Mouse (Mus musculus): ENCODE results near the gene Eno1. TPM values are rescaled to one million over a fixed set of nuclear protein-coding genes. Genes with fewer than 3 reads are reported as not detected.

Eno1 gene
- polyA plus RNA-seq (2011; ENCODE audit: insufficient read depth, insufficient read length, low replicate concordance, missing spikeins): 26.0 and 96.4 TPM in 2 replicates

DNA sequence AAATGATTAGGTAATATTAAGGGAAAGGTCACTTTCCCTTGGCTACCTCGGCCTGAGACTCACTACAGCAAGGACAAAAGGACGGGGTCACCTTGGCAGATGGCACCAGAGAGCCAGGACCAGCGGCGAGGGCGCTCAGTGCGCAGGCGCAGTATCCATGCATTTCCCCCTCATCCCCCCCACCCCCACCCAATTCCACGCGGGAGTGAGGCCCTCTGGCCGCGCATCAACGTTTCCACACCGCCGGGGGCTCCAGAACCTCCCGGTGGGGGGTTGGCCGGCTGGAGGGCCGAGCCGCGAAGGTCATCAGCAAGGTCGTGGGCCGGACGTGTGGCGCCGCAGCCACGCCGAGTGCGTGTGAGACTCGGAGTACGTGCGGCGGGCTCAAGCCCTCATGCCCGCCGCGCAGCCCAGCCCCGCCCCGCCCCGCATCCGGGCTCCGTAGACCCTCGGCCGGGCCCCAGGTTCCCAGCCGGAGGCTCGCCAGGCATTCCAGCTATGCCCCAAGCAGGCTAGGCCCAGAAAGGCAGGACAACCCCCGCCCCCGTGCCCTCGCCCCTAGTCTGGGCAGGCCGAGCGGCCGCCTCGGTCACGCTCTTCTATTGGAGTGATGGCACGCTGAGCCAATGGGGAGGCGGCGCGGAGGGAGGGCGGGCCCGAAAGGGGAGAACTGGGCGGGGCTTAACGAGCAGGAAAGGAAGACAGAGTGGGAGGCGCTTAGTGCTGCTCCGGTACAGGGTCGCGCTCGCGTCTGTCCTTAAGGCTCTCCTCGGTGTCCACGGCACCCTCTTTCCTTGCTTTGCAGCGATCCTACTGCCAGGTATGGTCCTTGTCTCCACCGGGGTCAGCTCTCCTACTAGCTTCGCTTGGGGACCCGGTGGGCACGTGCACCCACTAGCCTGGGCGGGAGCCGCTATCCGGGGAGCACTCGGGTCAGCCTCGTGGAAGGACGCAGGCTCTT lies at the start of gene Eno1:
TSS of gene Eno1 (plus strand) at position 201 of the 961 bp plus-strand sequence.
- TF ChIP-seq POLR2A (IDR thresholded peaks at IDR 0.05; ENCODE audit: borderline replicate concordance, control insufficient read depth, low read depth, low read length) (peak; percentile 72; the same call in 1 of the 2 replicates), CTCF (IDR thresholded peaks at IDR 0.05; ENCODE audit: control insufficient read depth, insufficient read depth, low read length) (no peak)
- peak within 1 kb of the TSS; percentile 89 for H3K4me3 ChIP-seq (replicated peaks; ENCODE audit: control insufficient read depth, low read depth, low read length)
- peaks cover 5% of the 10 kb centered on the region; the same call in 1 of the 2 replicates for H3K4me1 ChIP-seq (ENCODE audit: control insufficient read depth, insufficient read depth, low read length)
- WGBS: under 1% methylated on average over 78 of the region's 78 CpGs
- H3K27ac ChIP-seq (ENCODE audit: control insufficient read depth, insufficient read depth, low read depth, low read length, poor library complexity): peak within 1 kb of the TSS; percentile 87

DNA sequence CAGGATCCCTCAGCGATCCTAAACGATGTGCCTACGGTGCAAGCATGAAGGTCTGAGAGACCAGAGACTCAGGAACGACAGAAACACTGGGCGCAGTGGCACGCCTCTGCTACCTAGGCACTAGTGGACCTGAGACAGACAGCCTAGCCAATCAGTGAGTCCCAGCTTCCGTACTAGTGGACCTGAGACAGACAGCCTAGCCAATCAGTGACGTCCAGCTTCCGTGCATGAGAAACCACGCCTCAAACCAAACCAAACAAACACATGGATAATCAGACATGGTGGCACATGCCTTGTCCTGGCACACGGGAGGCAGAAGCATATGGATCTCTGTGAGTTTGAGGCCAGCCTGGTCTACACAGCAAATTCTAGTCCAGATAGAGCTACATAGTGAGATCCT lies 48.3 kb upstream of the Eno1 start:
- Histone ChIP-seq H3K4me3 (replicated peaks; ENCODE audit: control insufficient read depth, low read depth, low read length) (no peak overlapping the region), H3K4me1 (ENCODE audit: control insufficient read depth, insufficient read depth, low read length) (no peaks in the 10 kb centered on the region), H3K27ac (ENCODE audit: control insufficient read depth, insufficient read depth, low read depth, low read length, poor library complexity) (no peak overlapping the region)
- TF ChIP-seq CTCF (IDR thresholded peaks at IDR 0.05; ENCODE audit: control insufficient read depth, insufficient read depth, low read length): no peak
- no peak for TF ChIP-seq POLR2A (IDR thresholded peaks at IDR 0.05; ENCODE audit: borderline replicate concordance, control insufficient read depth, low read depth, low read length)
- 63% methylated on average over 11 of the region's 11 CpGs for WGBS

DNA sequence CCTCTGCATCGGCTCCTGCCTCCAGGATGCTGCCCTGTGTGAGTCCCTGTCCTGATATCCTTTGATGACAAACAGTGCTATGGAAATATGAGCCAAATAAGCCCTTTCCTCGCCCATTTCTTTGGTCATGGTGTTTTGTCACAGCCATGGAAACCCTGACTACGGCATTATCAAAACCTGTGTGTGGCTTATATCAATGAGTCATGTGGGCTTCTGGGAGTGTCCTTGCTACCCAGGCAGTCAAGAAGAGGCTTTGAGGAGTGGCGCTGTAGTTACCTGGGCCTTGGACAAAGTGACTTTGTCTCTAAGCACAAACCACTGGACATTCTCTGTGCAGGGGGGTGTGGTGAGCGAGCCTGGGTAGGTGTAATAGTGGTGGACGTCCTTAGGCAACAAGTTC lies 44.3 kb upstream of the Eno1 start:
- 80% methylated on average over 6 of the region's 6 CpGs for WGBS
- H3K4me1 ChIP-seq (ENCODE audit: control insufficient read depth, insufficient read depth, low read length): no peaks in the 10 kb centered on the region
- no peak for TF ChIP-seq CTCF (IDR thresholded peaks at IDR 0.05; ENCODE audit: control insufficient read depth, insufficient read depth, low read length)
- TF ChIP-seq POLR2A (IDR thresholded peaks at IDR 0.05; ENCODE audit: borderline replicate concordance, control insufficient read depth, low read depth, low read length): no peak
- H3K4me3 ChIP-seq (replicated peaks; ENCODE audit: control insufficient read depth, low read depth, low read length): no peak overlapping the region
- no peak overlapping the region for H3K27ac ChIP-seq (ENCODE audit: control insufficient read depth, insufficient read depth, low read depth, low read length, poor library complexity)

DNA sequence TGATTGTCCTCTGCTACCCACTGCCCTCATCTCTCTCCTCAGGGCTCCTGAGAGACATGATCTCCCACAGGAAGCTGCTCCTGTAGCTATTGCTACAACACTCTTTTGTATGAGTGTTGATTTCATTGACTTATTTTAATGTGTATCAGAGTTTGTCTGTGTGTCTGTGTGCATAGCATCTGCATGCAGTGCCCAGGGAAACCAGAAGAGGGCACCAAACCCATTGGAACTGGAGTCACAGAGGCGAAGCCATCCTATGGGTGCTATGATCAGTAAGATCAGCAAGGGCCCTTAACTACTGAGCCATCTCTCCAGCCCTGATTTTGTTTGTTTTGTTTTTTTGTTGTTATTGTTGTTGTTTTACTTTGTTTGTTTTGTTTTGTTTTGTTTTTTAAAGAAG lies 42.6 kb upstream of the Eno1 start:
- TF ChIP-seq CTCF (IDR thresholded peaks at IDR 0.05; ENCODE audit: control insufficient read depth, insufficient read depth, low read length): peak; percentile 84
- TF ChIP-seq POLR2A (IDR thresholded peaks at IDR 0.05; ENCODE audit: borderline replicate concordance, control insufficient read depth, low read depth, low read length): no peak

DNA sequence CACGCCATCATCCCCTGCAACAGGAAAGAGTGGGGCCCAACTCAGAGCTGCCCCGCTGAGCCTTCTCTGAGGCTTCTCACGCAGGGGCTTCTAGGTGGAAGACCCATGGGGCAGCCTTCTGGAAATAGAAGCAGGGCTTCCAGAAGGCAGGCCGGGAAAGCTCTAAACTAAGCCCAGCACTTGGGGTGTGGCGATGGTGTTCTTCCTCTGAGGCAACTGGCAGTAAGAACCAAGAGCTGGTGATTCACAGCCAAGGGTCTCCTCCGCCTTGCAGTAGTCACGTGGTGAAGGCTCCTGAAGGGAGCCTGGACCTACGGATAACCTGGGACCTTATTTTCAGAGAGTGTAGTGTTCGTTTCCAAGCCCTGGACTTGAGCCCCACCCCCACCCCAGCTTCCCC lies 38.3 kb upstream of the Eno1 start:
- H3K4me1 ChIP-seq (ENCODE audit: control insufficient read depth, insufficient read depth, low read length): peaks cover 5% of the 10 kb centered on the region; the same call in 1 of the 2 replicates
- H3K27ac ChIP-seq (ENCODE audit: control insufficient read depth, insufficient read depth, low read depth, low read length, poor library complexity): no peak overlapping the region
- WGBS: 75% methylated on average over 9 of the region's 9 CpGs
- TF ChIP-seq POLR2A (IDR thresholded peaks at IDR 0.05; ENCODE audit: borderline replicate concordance, control insufficient read depth, low read depth, low read length) (no peak), CTCF (IDR thresholded peaks at IDR 0.05; ENCODE audit: control insufficient read depth, insufficient read depth, low read length) (no peak)
- H3K4me3 ChIP-seq (replicated peaks; ENCODE audit: control insufficient read depth, low read depth, low read length): no peak overlapping the region

More for the DNA sequence above, 42.6 kb upstream of the Eno1 start:
- WGBS: 38% methylated on average over 1 of the region's 1 CpGs
- no peak overlapping the region for H3K4me3 ChIP-seq (replicated peaks; ENCODE audit: control insufficient read depth, low read depth, low read length)
- H3K4me1 ChIP-seq (ENCODE audit: control insufficient read depth, insufficient read depth, low read length): no peaks in the 10 kb centered on the region
- no peak overlapping the region for H3K27ac ChIP-seq (ENCODE audit: control insufficient read depth, insufficient read depth, low read depth, low read length, poor library complexity)

DNA sequence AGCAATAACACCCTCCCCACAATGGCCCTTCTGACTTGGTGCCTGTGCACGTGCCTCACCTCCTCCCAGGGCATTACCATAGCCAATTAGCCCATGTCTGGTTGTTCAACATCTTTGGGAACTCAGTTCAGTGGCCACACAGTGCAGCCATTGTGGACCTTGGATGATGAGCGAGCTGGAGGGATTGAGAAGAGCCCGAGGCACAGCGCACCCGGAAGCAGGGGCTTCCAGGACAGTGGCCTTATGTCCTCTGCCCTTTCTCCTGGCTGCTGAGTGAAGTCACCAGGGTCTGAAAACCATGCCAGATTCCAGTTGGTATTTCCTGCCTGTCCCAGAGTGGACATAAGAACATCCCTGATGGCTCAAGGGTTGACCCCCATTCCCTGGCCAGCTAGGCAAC lies 35.3 kb upstream of the Eno1 start, which contains the start of gene Car6:
TSS of gene Car6 (minus strand) at position 101 of the 400 bp plus-strand sequence.
- peaks cover 5% of the 10 kb centered on the region; the same call in 1 of the 2 replicates for H3K4me1 ChIP-seq (ENCODE audit: control insufficient read depth, insufficient read depth, low read length)
- 88% methylated on average over 5 of the region's 5 CpGs for WGBS
- H3K4me3 ChIP-seq (replicated peaks; ENCODE audit: control insufficient read depth, low read depth, low read length): no peak within 1 kb of the TSS
- H3K27ac ChIP-seq (ENCODE audit: control insufficient read depth, insufficient read depth, low read depth, low read length, poor library complexity): no peak within 1 kb of the TSS
- no peak for TF ChIP-seq POLR2A (IDR thresholded peaks at IDR 0.05; ENCODE audit: borderline replicate concordance, control insufficient read depth, low read depth, low read length)
- no peak for TF ChIP-seq CTCF (IDR thresholded peaks at IDR 0.05; ENCODE audit: control insufficient read depth, insufficient read depth, low read length)

DNA sequence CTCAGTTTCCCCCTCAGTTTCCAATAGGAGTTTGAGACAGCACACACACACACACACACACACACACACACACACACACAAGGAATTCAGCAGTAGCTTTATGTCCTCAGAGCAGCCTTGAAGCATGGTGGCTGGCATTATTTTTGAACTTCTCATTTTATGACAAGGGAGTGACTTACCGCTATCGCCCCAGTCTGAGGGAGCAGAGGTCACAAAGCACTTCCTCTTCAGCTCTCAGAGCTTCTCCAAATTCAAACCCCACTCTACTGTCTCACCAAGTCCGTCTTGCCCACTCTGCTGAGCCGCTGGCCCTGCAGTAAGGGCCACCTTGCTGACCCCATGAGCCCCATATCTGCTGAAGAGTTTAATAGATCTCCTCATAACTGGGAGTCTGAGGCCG lies 33.8 kb upstream of the Eno1 start:
- 14% methylated on average over 5 of the region's 5 CpGs for WGBS
- peak overlapping the region; percentile 73 for H3K27ac ChIP-seq (ENCODE audit: control insufficient read depth, insufficient read depth, low read depth, low read length, poor library complexity)

DNA sequence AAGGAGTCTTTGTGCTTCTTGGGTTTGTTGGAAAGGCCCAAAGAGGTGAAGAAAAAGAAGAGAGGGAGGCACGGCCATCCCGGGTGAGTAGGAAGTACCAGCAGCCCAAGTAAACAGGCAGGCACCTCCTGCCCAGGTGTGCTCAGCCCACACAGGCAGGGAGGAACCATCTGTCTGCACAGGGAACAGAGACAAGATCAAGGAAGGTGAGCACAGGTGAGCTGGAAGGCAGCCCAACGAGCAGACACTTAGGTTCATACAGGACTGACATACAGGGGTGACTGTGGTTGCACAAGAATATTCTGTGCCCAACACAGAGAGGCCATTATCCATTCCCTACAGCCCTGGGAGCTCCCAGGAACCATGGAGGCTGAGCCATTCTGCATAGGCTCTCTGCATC lies 31.6 kb upstream of the Eno1 start:
- WGBS: 64% methylated on average over 3 of the region's 3 CpGs
- H3K27ac ChIP-seq (ENCODE audit: control insufficient read depth, insufficient read depth, low read depth, low read length, poor library complexity): no peak overlapping the region
- TF ChIP-seq CTCF (IDR thresholded peaks at IDR 0.05; ENCODE audit: control insufficient read depth, insufficient read depth, low read length) (no peak), POLR2A (IDR thresholded peaks at IDR 0.05; ENCODE audit: borderline replicate concordance, control insufficient read depth, low read depth, low read length) (no peak)
- H3K4me3 ChIP-seq (replicated peaks; ENCODE audit: control insufficient read depth, low read depth, low read length): no peak overlapping the region
- H3K4me1 ChIP-seq (ENCODE audit: control insufficient read depth, insufficient read depth, low read length): peaks cover 5% of the 10 kb centered on the region; the same call in 1 of the 2 replicates

More for the DNA sequence above, 33.8 kb upstream of the Eno1 start:
- Histone ChIP-seq H3K4me1 (ENCODE audit: control insufficient read depth, insufficient read depth, low read length) (peaks cover 5% of the 10 kb centered on the region; the same call in 1 of the 2 replicates), H3K4me3 (replicated peaks; ENCODE audit: control insufficient read depth, low read depth, low read length) (no peak overlapping the region)
- TF ChIP-seq CTCF (IDR thresholded peaks at IDR 0.05; ENCODE audit: control insufficient read depth, insufficient read depth, low read length) (no peak), POLR2A (IDR thresholded peaks at IDR 0.05; ENCODE audit: borderline replicate concordance, control insufficient read depth, low read depth, low read length) (0 out of 2 replicates have a peak, but pooled peaks have one; percentile 20)

Data from bone marrow, adult 2 months (tissue).